Mouse (Mus musculus): ENCODE measurements around the gene Mfap1b. TPM values are rescaled to one million over a fixed set of nuclear protein-coding genes. Genes with fewer than 3 reads are reported as not detected.
A peak's percentile ranks its signal among the peaks of the same experiment; 100 is the strongest.
"Not testable (repeated sequence)": the region's sequence is repeated elsewhere in the genome, so short reads cannot be mapped to it uniquely, and the experiment has no call there.

Gene Mfap1b
- total RNA-seq, 4 experiments from 2014 or later, result 18.7 to 27.0 (median 23.0) TPM

GRCm38 (mm10) chr2:121472783-121473182 is 1.1 kb downstream of the Mfap1b start:
- not testable (repeated sequence) for DNase-seq (ENCODE audit: low spot score in 2 of 2)

GRCm38 (mm10) chr2:121468982-121469381 is 4.9 kb downstream of the Mfap1b start:
- DNase-seq (ENCODE audit: low spot score in 2 of 2), result not testable (repeated sequence)

- no peak for DNase-seq (ENCODE audit: low spot score in 2 of 2)
Observed at GRCm38 (mm10) chr2:121460071-121460470, 13.8 kb downstream of the Mfap1b start.

- DNase-seq (ENCODE audit: low spot score in 2 of 2), result peak; percentile 55 to 68
Observed at GRCm38 (mm10) chr2:121456692-121457642, 16.9 kb downstream of the Mfap1b start, which contains the start of gene Serinc4. Gene Serinc4 (minus strand): TSS chr2:121456781.

GRCm38 (mm10) chr2:121455534-121455933 is 18.3 kb downstream of the Mfap1b start:
- no peak for DNase-seq (ENCODE audit: low spot score in 2 of 2)

- no peak for DNase-seq (ENCODE audit: low spot score in 2 of 2)
Observed at GRCm38 (mm10) chr2:121453917-121454316, 19.9 kb downstream of the Mfap1b start.

- DNase-seq (ENCODE audit: low spot score in 2 of 2), result no peak
Observed at GRCm38 (mm10) chr2:121452990-121453389, 20.9 kb downstream of the Mfap1b start, which contains the start of gene Hypk. Gene Hypk (plus strand): TSS chr2:121453290.

GRCm38 (mm10) chr2:121452361-121452760 is 21.5 kb downstream of the Mfap1b start:
- DNase-seq (ENCODE audit: low spot score in 2 of 2), result no peak

GRCm38 (mm10) chr2:121450093-121450492 is 23.8 kb downstream of the Mfap1b start:
- no peak for DNase-seq (ENCODE audit: low spot score in 2 of 2)

GRCm38 (mm10) chr2:121449545-121450011 is 24.3 kb downstream of the Mfap1b start:
- no peak for DNase-seq (ENCODE audit: low spot score in 2 of 2)

GRCm38 (mm10) chr2:121448739-121449535 is 24.9 kb downstream of the Mfap1b start, which contains the start of gene Serf2:
Gene Serf2 (plus strand): TSS chr2:121449195.
- peak; percentile 100 for DNase-seq (ENCODE audit: low spot score in 2 of 2)

- peak in 1 of 2 experiments; percentile 23 for DNase-seq (ENCODE audit: low spot score in 2 of 2)
Observed at GRCm38 (mm10) chr2:121448136-121448535, 25.7 kb downstream of the Mfap1b start.

- DNase-seq (ENCODE audit: low spot score in 2 of 2), result no peak
Observed at GRCm38 (mm10) chr2:121447006-121447405, 26.9 kb downstream of the Mfap1b start.

GRCm38 (mm10) chr2:121446506-121446905 is 27.4 kb downstream of the Mfap1b start:
- no peak for DNase-seq (ENCODE audit: low spot score in 2 of 2)

GRCm38 (mm10) chr2:121445117-121445516 is 28.8 kb downstream of the Mfap1b start:
- no peak for DNase-seq (ENCODE audit: low spot score in 2 of 2)

- no peak for DNase-seq (ENCODE audit: low spot score in 2 of 2)
Observed at GRCm38 (mm10) chr2:121444178-121444577, 29.7 kb downstream of the Mfap1b start, which contains the start of gene Ell3. Gene Ell3 (minus strand): TSS chr2:121444278.

GRCm38 (mm10) chr2:121443068-121443349 is 30.9 kb downstream of the Mfap1b start:
- DNase-seq (ENCODE audit: low spot score in 2 of 2), result no peak

GRCm38 (mm10) chr2:121442259-121443067 is 31.4 kb downstream of the Mfap1b start:
- DNase-seq (ENCODE audit: low spot score in 2 of 2), result peak in 1 of 2 experiments; percentile 15

GRCm38 (mm10) chr2:121441800-121442199 is 32.1 kb downstream of the Mfap1b start:
- DNase-seq (ENCODE audit: low spot score in 2 of 2), result no peak

GRCm38 (mm10) chr2:121440834-121441605 is 32.8 kb downstream of the Mfap1b start:
- no peak for DNase-seq (ENCODE audit: low spot score in 2 of 2)

Data from gastrocnemius, adult 8-10 months (tissue).